Mouse (Mus musculus): ENCODE measurements around the gene Rpsa.

DNA sequence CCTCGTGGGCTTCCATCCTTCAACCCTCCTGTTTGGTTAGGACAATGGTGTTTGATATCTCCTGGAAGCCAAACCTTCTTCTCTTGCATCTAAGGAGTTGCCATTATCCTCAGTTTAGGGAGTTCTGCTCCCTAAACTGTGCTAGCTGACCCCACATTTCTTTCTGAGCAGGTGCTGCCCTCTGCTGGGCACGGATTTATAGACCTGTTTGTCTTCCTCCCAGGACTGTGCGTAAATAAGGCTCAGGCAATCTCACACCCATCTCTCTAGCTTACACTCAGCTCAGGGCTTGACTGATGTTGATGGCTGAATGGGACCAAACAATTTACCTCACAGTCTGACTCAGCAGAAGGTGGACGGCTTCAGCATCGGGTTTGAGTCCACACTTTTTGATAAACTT is 43.8 kb downstream of the Rpsa start:
- TF ChIP-seq CTCF (IDR thresholded peaks at IDR 0.05; ENCODE audit: insufficient read depth, low read depth, low read length) = no peak
- TF ChIP-seq POLR2A (IDR thresholded peaks at IDR 0.05; ENCODE audit: insufficient read depth, low read depth, low read length) = no peak

Data from olfactory bulb, adult 2 months (tissue).